Mouse (Mus musculus): ENCODE measurements around the gene Prr5l.

GRCm38 (mm10) chr2:101885768-101886438 is 3.1 kb upstream of the Prr5l start, which contains the start of gene Commd9:
- TF ChIP-seq EP300 (IDR thresholded peaks at IDR 0.05) (no peak), CTCF (IDR thresholded peaks at IDR 0.05) (no peak)
